Mouse (Mus musculus) heart, postnatal 0 days (tissue): Measurements from ENCODE around the gene Elf4.

ENCODE experiments used
- CTCF ChIP-seq: IDR thresholded peaks from 2 replicates; pipeline ENCODE4 v1.5.1; 2016; ENCODE audit warnings: antibody characterized with exemption, control low read depth, low read depth
- EP300 ChIP-seq: IDR thresholded peaks from 2 replicates; pipeline ENCODE4 v1.6.1; 2016; ENCODE audit warnings: antibody characterized with exemption, low read depth

DNA sequence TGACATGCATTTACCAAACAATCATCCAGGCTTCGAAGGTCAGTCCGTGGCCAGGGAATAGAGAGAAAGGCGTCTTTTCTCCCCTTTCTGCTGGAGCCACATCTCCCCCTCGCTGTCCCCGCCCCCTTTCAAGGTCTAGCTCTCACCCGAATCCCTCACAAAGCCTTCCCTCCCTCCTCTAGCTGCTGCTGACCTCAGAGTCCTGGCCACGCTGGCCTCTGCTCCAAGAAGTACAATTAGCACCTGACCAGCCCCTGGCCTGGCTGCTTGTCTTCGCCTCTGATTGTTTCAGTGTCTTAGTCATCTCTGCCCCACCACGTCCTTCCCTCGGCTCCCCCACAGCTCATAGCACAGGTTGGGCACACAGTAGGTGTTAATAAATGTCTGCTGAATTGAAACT lies 13.3 kb downstream of the Elf4 start:
- TF ChIP-seq CTCF (no peak), EP300 (no peak)
